ENCODE assay signal across 1 mouse cellular context in the genomic region with DNA sequence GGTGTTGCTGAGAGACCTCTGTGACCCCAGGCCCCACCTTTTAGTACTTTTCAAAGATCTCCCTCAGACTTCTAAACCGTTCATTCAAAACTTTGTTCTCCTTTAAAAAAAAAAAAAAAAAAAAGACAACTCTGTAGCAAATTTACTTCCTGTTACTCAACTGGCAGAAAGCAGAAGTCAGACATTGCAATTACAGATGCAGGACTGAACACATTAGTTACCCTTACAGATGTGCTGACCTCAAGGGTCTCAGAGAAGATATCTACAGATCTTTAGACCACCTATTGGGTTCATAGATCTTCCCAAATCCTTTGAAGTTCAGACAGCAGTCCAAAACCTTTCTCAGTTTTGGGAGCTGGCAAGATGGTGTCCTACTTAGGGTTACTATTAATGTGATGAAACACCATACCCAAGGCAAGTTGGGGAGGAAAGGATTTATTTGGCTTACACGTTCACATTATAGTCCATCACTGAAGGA.
TF ChIP-seq lines count a peak whose summit lies in the region.

No protein-coding gene starts in this region.

TF ChIP-seq in MEL, 35 proteins besides CTCF, POLR2A, EP300 and RAD21 (continued from another document):
- peak; percentile 65 for TF ChIP-seq ETS1 (IDR thresholded peaks at IDR 0.05; ENCODE audit: low read depth, low read length)
- no peak for TF ChIP-seq KAT2A (conservative IDR thresholded peaks at IDR 0.05; ENCODE audit: low read depth, low read length)
- TF ChIP-seq SIN3A (IDR thresholded peaks at IDR 0.05; ENCODE audit: low read length) = peak; percentile 86
- no peak for TF ChIP-seq POLR2AphosphoS5 (IDR thresholded peaks at IDR 0.05; ENCODE audit: borderline replicate concordance, low read depth, low read length)
- TF ChIP-seq GATA1 (IDR thresholded peaks at IDR 0.05; ENCODE audit: low read depth, low read length) = 0 out of 2 replicates have a peak, but pooled peaks have one; percentile 12
- no peak for TF ChIP-seq MAZ (IDR thresholded peaks at IDR 0.05; ENCODE audit: low read depth, low read length)
